11 mouse cellular contexts compared by ENCODE assay signal in genomic region chr16:56311291-56311690, GRCm38 (mm10).
A peak's percentile ranks its signal among the peaks of the same experiment; 100 is the strongest.
DNase-seq lines count a peak whose midpoint lies in the region; ATAC-seq and TF ChIP-seq lines count a peak whose summit lies in the region.
"Had no signal": no experiment of that assay in that cellular context is flagged by ENCODE, and none has a peak within 500 bp of the region (broad histone marks: within the 10 kb centered on the region; RNA-seq: fewer than 3 reads in every experiment).

No protein-coding gene starts in this region.

- CTCF ChIA-PET in Patski (lab: Charles Lee) = interaction anchor here (0.9 to 2.0 kb wide), 6 partner anchors 9 to 369 kb away, joined by 3 to 9 read pairs (median 4); no protein-coding TSS in a partner anchor

- intact Hi-C loops in heart, postnatal 10 days (cut with DNase I) = loop anchor here (1.0 to 10.0 kb wide), 3 partner anchors 194 to 611 kb away; no protein-coding TSS in a partner anchor
- intact Hi-C loops in left cerebral cortex, postnatal 25 days (cut with DNase I) = loop anchor here (2.0 to 5.0 kb wide), 2 partner anchors 201 to 366 kb away; no protein-coding TSS in a partner anchor

- H3K27ac ChIP-seq in heart, embryonic 12.5 days (ENCODE audit: poor library complexity, severe bottlenecking) = no peak overlapping the region
- H3K27ac ChIP-seq in liver, adult 2 months (replicated peaks; ENCODE audit: insufficient read depth, low read depth, low read length) = no peak overlapping the region
- H3K27ac ChIP-seq in CH12.LX (ENCODE audit: insufficient read depth, low read depth) = no peak overlapping the region
- H3K27ac ChIP-seq: embryonic facial prominence, embryonic 10.5 days; liver, embryonic 14.5 days; neural tube, embryonic 12.5 days had no signal

- no peak overlapping the region for H3K4me3 ChIP-seq in heart, embryonic 12.5 days
- no peak overlapping the region for H3K4me3 ChIP-seq in liver, adult 2 months (ENCODE audit: insufficient read depth, low read depth, low read length)
- no peak overlapping the region for H3K4me3 ChIP-seq in CH12.LX (replicated peaks in 1 of 3; ENCODE audit: low read depth in 2 of 3, low read length in 2 of 3, poor library complexity in 1 of 3)
- H3K4me3 ChIP-seq: embryonic facial prominence, embryonic 10.5 days; neural tube, embryonic 12.5 days had no signal

- TF ChIP-seq POLR2A in liver, adult 2 months (IDR thresholded peaks at IDR 0.05; ENCODE audit: extremely low read depth, insufficient read depth, low read length) = no peak
- no peak for TF ChIP-seq POLR2A in CH12.LX (IDR thresholded peaks at IDR 0.05; ENCODE audit: low read depth, low read length)

- no peaks in the 10 kb centered on the region for H3K9me3 ChIP-seq in heart, embryonic 12.5 days (replicated peaks)
- H3K9me3 ChIP-seq in CH12.LX (replicated peaks; ENCODE audit: low read length) = no peaks in the 10 kb centered on the region
- H3K9me3 ChIP-seq: embryonic facial prominence, embryonic 10.5 days; neural tube, embryonic 12.5 days had no signal

- no peak for TF ChIP-seq CTCF in liver, adult 2 months (IDR thresholded peaks at IDR 0.05; ENCODE audit: low read depth, low read length)
- TF ChIP-seq CTCF in CH12.LX (conservative IDR thresholded peaks at IDR 0.05 in 1 of 2, IDR thresholded peaks at IDR 0.05 in 1 of 2; ENCODE audit: low read depth in 2 of 2, low read length in 2 of 2) (peak in 1 of 2 experiments; percentile 42; a peak in 2 of 4 replicates), Patski (IDR thresholded peaks at IDR 0.05) (peak; percentile 63)

- dilution Hi-C loops in CH12.LX (cut with MboI; ENCODE audit: extremely low pct_ligation_motif_present, extremely low pct_unique_long_range_greater_than_20kb, low sequenced_read_pairs) = no loop called here

- no peak overlapping the region for H3K9ac ChIP-seq in heart, embryonic 12.5 days
- no peak overlapping the region for H3K9ac ChIP-seq in liver, adult 2 months (ENCODE audit: low read depth, low read length)
- no peak overlapping the region for H3K9ac ChIP-seq in CH12.LX (ENCODE audit: insufficient read depth, low read depth)
- H3K9ac ChIP-seq: liver, embryonic 14.5 days; neural tube, embryonic 12.5 days had no signal

- no peaks in the 10 kb centered on the region for H3K79me2 ChIP-seq in liver, adult 2 months (ENCODE audit: control insufficient read depth, insufficient read depth, low read length)
- H3K79me2 ChIP-seq in CH12.LX (replicated peaks; ENCODE audit: control insufficient read depth, extremely low read depth, insufficient read depth, poor library complexity, severe bottlenecking) = no peaks in the 10 kb centered on the region

- POLR2A ChIA-PET in Patski (lab: Charles Lee) = interaction anchor here (0.6 kb wide), 1 partner anchor 124 kb away, joined by 3 read pairs; no protein-coding TSS in a partner anchor

- DNase-seq in heart, postnatal 10 days = peak; percentile 19 to 35
- peak; percentile 9 for DNase-seq in liver, adult 2 months (ENCODE audit: extremely low read depth, low read depth, low spot score)
- DNase-seq in liver (no peak), CH12.LX (ENCODE audit: extremely low read depth) (peak; percentile 6), Patski (ENCODE audit: low read depth, low spot score) (no peak)
- DNase-seq in left cerebral cortex, postnatal 25 days (ENCODE audit: low spot score in 2 of 2) = no peak
- DNase-seq: cerebellum, adult 2 months had no signal

- no peak overlapping the region for H3K4me2 ChIP-seq in heart, embryonic 12.5 days
- no peak overlapping the region for H3K4me2 ChIP-seq in CH12.LX (ENCODE audit: insufficient read depth, low read depth, poor library complexity, severe bottlenecking)
- H3K4me2 ChIP-seq: neural tube, embryonic 12.5 days had no signal

- ATAC-seq in heart, embryonic 12.5 days (ENCODE audit: insufficient number of reproducible peaks, low FRiP score) = no peak
- ATAC-seq in Patski = no peak

- no peaks in the 10 kb centered on the region for H3K27me3 ChIP-seq in heart, embryonic 12.5 days (replicated peaks)
- H3K27me3 ChIP-seq in liver, adult 2 months (ENCODE audit: control insufficient read depth, insufficient read depth, low read length) = no peaks in the 10 kb centered on the region
- no peaks in the 10 kb centered on the region for H3K27me3 ChIP-seq in CH12.LX (replicated peaks)
- H3K27me3 ChIP-seq in Patski = no peaks in the 10 kb centered on the region
- H3K27me3 ChIP-seq: neural tube, embryonic 12.5 days had no signal

- H3K36me3 ChIP-seq in heart, embryonic 12.5 days = no peaks in the 10 kb centered on the region
- no peaks in the 10 kb centered on the region for H3K36me3 ChIP-seq in liver, adult 2 months (ENCODE audit: control insufficient read depth, insufficient read depth, low read length)
- H3K36me3 ChIP-seq in CH12.LX (replicated peaks in 1 of 2; ENCODE audit: control insufficient read depth in 1 of 2, insufficient read depth in 1 of 2, low read length in 1 of 2) = no peaks in the 10 kb centered on the region
- H3K36me3 ChIP-seq: embryonic facial prominence, embryonic 10.5 days; neural tube, embryonic 12.5 days had no signal

- TF ChIP-seq RAD21 in CH12.LX (IDR thresholded peaks at IDR 0.05; ENCODE audit: low read depth, low read length) = peak; percentile 50

- in situ Hi-C loops in CH12.LX (cut with MboI; ENCODE audit: low pct_ligation_motif_present, low pct_unique_long_range_greater_than_20kb, low sequenced_read_pairs) (no loop called here), Patski (cut with MboI; ENCODE audit: low pct_unique_long_range_greater_than_20kb) (loop anchor here (5.0 to 25.0 kb wide), 2 partner anchors 176 to 366 kb away; partner anchors contain the start of gene Abi3bp)

- TF ChIP-seq EP300 in CH12.LX (IDR thresholded peaks at IDR 0.05; ENCODE audit: low read length) = no peak

- H3K4me1 ChIP-seq in heart, embryonic 12.5 days (replicated peaks) = no peaks in the 10 kb centered on the region
- H3K4me1 ChIP-seq in liver, adult 2 months (ENCODE audit: control insufficient read depth, insufficient read depth, low read length) = no peaks in the 10 kb centered on the region
- no peaks in the 10 kb centered on the region for H3K4me1 ChIP-seq in CH12.LX (ENCODE audit: control insufficient read depth in 1 of 2, insufficient read depth in 2 of 2)
- H3K4me1 ChIP-seq: embryonic facial prominence, embryonic 10.5 days; neural tube, embryonic 12.5 days had no signal

TF ChIP-seq in CH12.LX, 34 proteins besides CTCF, POLR2A, EP300 and RAD21:
- TF ChIP-seq SMC3 (IDR thresholded peaks at IDR 0.05; ENCODE audit: low read depth, low read length) (peak; percentile 22; the same call in 1 of the 2 replicates), NRF1 (IDR thresholded peaks at IDR 0.05; ENCODE audit: low read depth, low read length) (no peak)

Comparison
In these comparisons a context has a peak if more than half of its experiments do, and no peak if none do; other contexts are left out.
1. DNase-seq: peak in heart, postnatal 10 days (2 of 2), liver, adult 2 months (single experiment) and CH12.LX (single experiment); none in liver (single experiment), Patski (single experiment) and left cerebral cortex, postnatal 25 days (0 of 2).